Mouse (Mus musculus) hindbrain, embryonic 13.5 days (tissue): ENCODE results near the gene Gm49322. TPM values are rescaled to one million over a fixed set of nuclear protein-coding genes. Genes with fewer than 3 reads are reported as not detected.
A peak's percentile ranks its signal among the peaks of the same experiment; 100 is the strongest.
"Not testable (repeated sequence)": the region's sequence is repeated elsewhere in the genome, so short reads cannot be mapped to it uniquely, and the experiment has no call there.

ENCODE experiments used
- ATAC-seq: fragments of 200-750 bp; cut with Nextera tagmentation; 2 replicates; pipeline ENCODE4 v1.8.0; 2017; ENCODE audit warnings: moderate TSS enrichment; ENCODE audit not compliant: low FRiP score
- H3K27ac ChIP-seq: fragments of 300-500 bp; sonication (generic); 2 replicates; pipeline ENCODE4 v1.5.1; 2015; ENCODE audit warnings: inconsistent platforms, mild to moderate bottlenecking, moderate library complexity
- H3K27me3 ChIP-seq: fragments of 300-500 bp; sonication (generic); 2 replicates; pipeline ENCODE4 v1.6.1; 2015; ENCODE audit warnings: mild to moderate bottlenecking, inconsistent platforms
- H3K36me3 ChIP-seq: fragments of 300-500 bp; sonication (generic); 2 replicates; pipeline ENCODE4 v1.6.1; 2015; ENCODE audit warnings: mild to moderate bottlenecking, inconsistent platforms
- H3K4me1 ChIP-seq: fragments of 300-500 bp; sonication (generic); replicated peaks from 2 replicates; pipeline ENCODE4 v1.6.1; 2015; ENCODE audit warnings: inconsistent platforms
- H3K4me2 ChIP-seq: fragments of 300-500 bp; sonication (generic); 2 replicates; pipeline ENCODE4 v1.6.1; 2015; ENCODE audit warnings: inconsistent platforms, mild to moderate bottlenecking, moderate library complexity
- H3K4me3 ChIP-seq: fragments of 300-500 bp; sonication (generic); 2 replicates; pipeline ENCODE4 v1.5.1; 2015; ENCODE audit warnings: mild to moderate bottlenecking, inconsistent platforms
- H3K9ac ChIP-seq: fragments of 300-500 bp; sonication (generic); 2 replicates; pipeline ENCODE4 v1.6.1; 2015; ENCODE audit warnings: mild to moderate bottlenecking, inconsistent platforms
- H3K9me3 ChIP-seq: fragments of 300-500 bp; sonication (generic); 2 replicates; pipeline ENCODE4 v1.6.1; 2016; ENCODE audit warnings: inconsistent platforms
- WGBS: fragments of 180-500 bp; shearing (Covaris S2); methylation state at CpG from one replicate; pipeline ENCODE4 v1.1.7; 2015; 5-methylcytosine and 5-hydroxymethylcytosine counted together
- polyA plus RNA-seq: library from polyadenylated mRNA; unstranded; fragments of >200 nt; fragmentation: Nextera tagmentation; extraction: Ambion mirVana; gene quantifications from 2 replicates; pipeline ENCODE4 v1.2.1, GENCODE M21; 2015

Gm49322 gene
- polyA plus RNA-seq, 1 experiment from 2014 or later, result 3.1 TPM

- peak overlapping the region; percentile 68 for H3K4me2 ChIP-seq
- no peaks in the 10 kb centered on the region for H3K9me3 ChIP-seq
- H3K9ac ChIP-seq, result peak overlapping the region; percentile 69
- no peak for ATAC-seq
- H3K27ac ChIP-seq, result peak overlapping the region; percentile 96
- H3K4me1 ChIP-seq, result peaks cover 38% of the 10 kb centered on the region
- peak overlapping the region; percentile 81 for H3K4me3 ChIP-seq
- H3K27me3 ChIP-seq, result no peaks in the 10 kb centered on the region
- 58% methylated on average over 16 of the region's 16 CpGs for WGBS
- peaks cover 4% of the 10 kb centered on the region for H3K36me3 ChIP-seq
These were observed 15.2 kb downstream of the Gm49322 start for GRCm38 (mm10) chr10:80620796-80621689.

GRCm38 (mm10) chr10:80621690-80621939 lies 15.8 kb downstream of the Gm49322 start:
- peak overlapping the region; percentile 69 for H3K9ac ChIP-seq
- no peaks in the 10 kb centered on the region for H3K36me3 ChIP-seq
- peak overlapping the region; percentile 96 for H3K27ac ChIP-seq
- H3K4me1 ChIP-seq, result peaks cover 42% of the 10 kb centered on the region
- H3K27me3 ChIP-seq, result no peaks in the 10 kb centered on the region
- no peaks in the 10 kb centered on the region for H3K9me3 ChIP-seq
- peak overlapping the region; percentile 81 for H3K4me3 ChIP-seq
- peak overlapping the region; percentile 68 for H3K4me2 ChIP-seq
- WGBS, result 3% methylated on average over 9 of the region's 9 CpGs
- no peak; the same call in 1 of the 2 replicates for ATAC-seq

GRCm38 (mm10) chr10:80621940-80622660 lies 16.3 kb downstream of the Gm49322 start:
- Histone ChIP-seq H3K4me3 (peak overlapping the region; percentile 81), H3K4me2 (peak overlapping the region; percentile 68), H3K27me3 (no peaks in the 10 kb centered on the region), H3K9me3 (no peaks in the 10 kb centered on the region), H3K9ac (peak overlapping the region; percentile 97), H3K27ac (peak overlapping the region; percentile 96), H3K4me1 (peaks cover 42% of the 10 kb centered on the region), H3K36me3 (no peaks in the 10 kb centered on the region)
- ATAC-seq, result peak; percentile 95
- under 1% methylated on average over 64 of the region's 64 CpGs for WGBS

GRCm38 (mm10) chr10:80622661-80623456 lies 17.0 kb downstream of the Gm49322 start, which contains the start of gene Csnk1g2:
Gene Csnk1g2 (plus strand): TSS chr10:80622838.
- WGBS, result under 1% methylated on average over 85 of the region's 85 CpGs

GRCm38 (mm10) chr10:80623457-80624191 lies 17.8 kb downstream of the Gm49322 start:
- no peak for ATAC-seq
- no peaks in the 10 kb centered on the region for H3K9me3 ChIP-seq
- peak overlapping the region; percentile 97 for H3K9ac ChIP-seq
- H3K27ac ChIP-seq, result peak overlapping the region; percentile 96
- no peaks in the 10 kb centered on the region for H3K27me3 ChIP-seq
- H3K36me3 ChIP-seq, result no peaks in the 10 kb centered on the region
- H3K4me2 ChIP-seq, result peak overlapping the region; percentile 98
- H3K4me1 ChIP-seq, result peaks cover 57% of the 10 kb centered on the region
- 19% methylated on average over 15 of the region's 15 CpGs for WGBS
- H3K4me3 ChIP-seq, result peak overlapping the region; percentile 81

More at GRCm38 (mm10) chr10:80622661-80623456, 17.0 kb downstream of the Gm49322 start, which contains the start of gene Csnk1g2:
- Histone ChIP-seq H3K27ac (peak within 1 kb of the TSS; percentile 96), H3K9me3 (no peaks in the 10 kb centered on the region), H3K27me3 (no peaks in the 10 kb centered on the region), H3K4me3 (peak within 1 kb of the TSS; percentile 81), H3K9ac (peak within 1 kb of the TSS; percentile 97), H3K4me2 (peak within 1 kb of the TSS; percentile 98), H3K4me1 (peaks cover 49% of the 10 kb centered on the region), H3K36me3 (no peaks in the 10 kb centered on the region)
- ATAC-seq, result peak; percentile 8

GRCm38 (mm10) chr10:80625764-80626163 lies 19.9 kb downstream of the Gm49322 start:
- H3K4me1 ChIP-seq, result peaks cover 75% of the 10 kb centered on the region
- no peaks in the 10 kb centered on the region for H3K27me3 ChIP-seq
- H3K27ac ChIP-seq, result no peak overlapping the region
- WGBS, result 97% methylated on average over 4 of the region's 4 CpGs
- no peak overlapping the region for H3K4me2 ChIP-seq
- ATAC-seq, result no peak
- H3K4me3 ChIP-seq, result no peak overlapping the region
- no peaks in the 10 kb centered on the region for H3K9me3 ChIP-seq
- H3K36me3 ChIP-seq, result no peaks in the 10 kb centered on the region; the same call in 1 of the 2 replicates
- 0 out of 2 replicates have a peak overlapping the region, but pooled peaks have one; percentile 20 for H3K9ac ChIP-seq

GRCm38 (mm10) chr10:80627685-80628084 lies 21.9 kb downstream of the Gm49322 start:
- peak overlapping the region; percentile 58 for H3K9ac ChIP-seq
- ATAC-seq, result no peak
- H3K9me3 ChIP-seq, result no peaks in the 10 kb centered on the region
- H3K36me3 ChIP-seq, result peaks cover 9% of the 10 kb centered on the region; the same call in 1 of the 2 replicates
- H3K4me2 ChIP-seq, result no peak overlapping the region
- peak overlapping the region; percentile 40; the same call in 1 of the 2 replicates for H3K27ac ChIP-seq
- H3K27me3 ChIP-seq, result no peaks in the 10 kb centered on the region
- H3K4me1 ChIP-seq, result peaks cover 67% of the 10 kb centered on the region
- 69% methylated on average over 2 of the region's 2 CpGs for WGBS
- no peak overlapping the region for H3K4me3 ChIP-seq

GRCm38 (mm10) chr10:80628925-80629324 lies 23.1 kb downstream of the Gm49322 start:
- Histone ChIP-seq H3K4me3 (no peak overlapping the region), H3K4me1 (peaks cover 58% of the 10 kb centered on the region), H3K36me3 (peaks cover 11% of the 10 kb centered on the region), H3K9me3 (no peaks in the 10 kb centered on the region), H3K27me3 (no peaks in the 10 kb centered on the region), H3K9ac (peak overlapping the region; percentile 36; the same call in 1 of the 2 replicates), H3K27ac (peak overlapping the region; percentile 35; the same call in 1 of the 2 replicates), H3K4me2 (no peak overlapping the region)
- WGBS, result 79% methylated on average over 9 of the region's 9 CpGs
- no peak for ATAC-seq

- WGBS, result 91% methylated on average over 6 of the region's 6 CpGs
- no peak for ATAC-seq
These were observed 29.5 kb downstream of the Gm49322 start for GRCm38 (mm10) chr10:80635345-80635744.

GRCm38 (mm10) chr10:80646936-80647335 lies 41.1 kb downstream of the Gm49322 start:
- Histone ChIP-seq H3K9ac (no peak overlapping the region), H3K4me1 (peaks cover 6% of the 10 kb centered on the region; the same call in 1 of the 2 replicates), H3K27ac (no peak overlapping the region), H3K9me3 (no peaks in the 10 kb centered on the region), H3K27me3 (no peaks in the 10 kb centered on the region), H3K4me2 (no peak overlapping the region), H3K4me3 (no peak overlapping the region), H3K36me3 (peaks cover 73% of the 10 kb centered on the region)
- no peak for ATAC-seq
- WGBS, result 91% methylated on average over 10 of the region's 10 CpGs

More at GRCm38 (mm10) chr10:80635345-80635744, 29.5 kb downstream of the Gm49322 start:
- Histone ChIP-seq H3K4me2 (no peak overlapping the region), H3K27me3 (no peaks in the 10 kb centered on the region), H3K27ac (no peak overlapping the region), H3K36me3 (peaks cover 75% of the 10 kb centered on the region), H3K9ac (no peak overlapping the region), H3K4me1 (peaks cover 3% of the 10 kb centered on the region; the same call in 1 of the 2 replicates), H3K4me3 (no peak overlapping the region), H3K9me3 (no peaks in the 10 kb centered on the region)

- not testable (repeated sequence) for H3K27ac ChIP-seq, H3K27me3 ChIP-seq, H3K4me3 ChIP-seq, ATAC-seq, H3K9me3 ChIP-seq, H3K4me2 ChIP-seq, H3K9ac ChIP-seq
- Histone ChIP-seq H3K4me1 (peaks cover 30% of the 10 kb centered on the region), H3K36me3 (peaks cover 49% of the 10 kb centered on the region)
- WGBS, result 86% methylated on average over 6 of the region's 6 CpGs
These were observed 44.1 kb downstream of the Gm49322 start for GRCm38 (mm10) chr10:80649910-80650309.
